Mouse (Mus musculus) embryo, embryonic 10.5 days (tissue): ENCODE measurements at regions not wholly inside any gene's neighbourhood (a gene's known extent, or its start where the extent isn't known, plus 50 kb on each side); places are given as distances from the start of the nearest gene placed in this dataset.

Experiments
- DNase-seq: peaks from one replicate; pipeline ENCODE4 v3.0.0-alpha.2; 2015; ENCODE audit warnings: low spot score

DNA sequence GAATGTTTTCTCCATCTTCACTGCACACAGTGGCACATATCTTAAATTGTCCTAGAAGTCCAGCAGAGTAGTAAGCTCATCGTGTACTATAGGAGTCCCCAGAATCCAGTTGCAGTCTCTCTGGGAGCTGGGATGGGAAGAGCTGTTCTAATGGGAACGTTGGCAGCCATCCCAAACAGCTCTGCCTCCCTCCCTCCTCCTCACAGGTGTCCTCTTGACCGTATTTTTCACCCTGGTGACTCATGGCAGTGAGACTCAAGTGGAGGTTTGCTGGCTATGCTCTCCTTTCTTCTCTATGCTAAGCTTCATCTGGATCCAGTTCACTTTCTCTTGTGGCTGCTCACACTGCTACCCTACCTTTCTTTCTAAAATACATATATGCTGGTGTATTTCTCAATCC lies 109.2 kb upstream of the Sash1 start:
- no peak for DNase-seq

DNA sequence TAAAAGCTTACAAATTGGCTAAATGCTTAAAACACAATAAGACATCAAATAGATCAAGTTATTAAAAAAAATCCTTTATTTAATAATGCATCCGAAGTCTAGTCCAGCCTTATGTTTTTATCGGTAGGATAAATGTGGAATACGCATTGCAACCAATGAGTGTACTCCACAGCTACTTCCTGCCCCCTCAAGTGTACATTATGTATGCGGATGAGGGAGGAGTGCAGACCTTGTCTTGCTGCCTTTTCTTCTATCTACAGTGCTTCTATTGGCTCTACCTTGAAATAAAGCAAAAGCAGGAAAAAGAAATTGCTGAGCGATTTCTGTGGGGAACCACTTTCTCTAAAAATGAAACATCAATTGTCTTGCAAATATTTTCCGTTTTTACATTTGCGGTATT lies 100.5 kb upstream of the Sash1 start:
- no peak for DNase-seq

DNA sequence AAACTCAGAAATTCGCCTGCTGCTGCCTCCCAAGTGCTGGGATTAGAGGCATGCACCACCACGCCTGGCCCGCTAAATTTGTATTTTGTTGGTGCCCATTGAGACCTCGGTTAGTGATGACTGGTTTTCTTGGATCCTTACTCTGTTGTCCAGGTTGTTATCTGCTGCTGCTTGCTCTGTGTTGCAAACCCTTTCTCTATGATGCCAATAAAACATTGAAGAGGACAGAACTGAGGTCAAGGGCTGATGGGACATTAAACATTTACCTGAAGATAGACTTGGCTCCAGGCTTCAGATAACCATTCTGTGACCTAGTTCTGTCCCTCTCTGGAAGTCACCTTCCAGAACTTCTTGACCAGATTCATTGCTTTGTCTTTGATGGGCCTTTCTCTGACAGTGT lies 97.5 kb upstream of the Sash1 start:
- DNase-seq, result no peak

DNA sequence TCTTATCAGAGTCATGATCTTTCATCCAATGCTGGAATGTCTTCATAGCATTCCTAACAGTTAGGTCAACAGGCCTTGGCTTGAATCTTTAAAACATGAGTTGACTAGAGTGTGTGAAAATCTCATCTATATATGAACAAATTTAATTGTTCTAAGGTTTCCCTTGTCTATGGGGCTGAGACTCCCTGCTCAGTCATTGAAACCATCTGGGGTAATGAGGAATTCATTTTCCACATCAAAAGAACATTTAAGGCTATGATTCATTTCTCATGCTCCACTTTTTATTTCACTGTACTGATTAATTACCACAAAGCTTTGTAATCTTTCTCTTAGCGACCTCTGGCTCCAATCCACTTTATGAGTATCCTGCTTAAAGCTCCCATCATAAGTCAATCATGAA lies 94.7 kb upstream of the Sash1 start:
- DNase-seq, result no peak

DNA sequence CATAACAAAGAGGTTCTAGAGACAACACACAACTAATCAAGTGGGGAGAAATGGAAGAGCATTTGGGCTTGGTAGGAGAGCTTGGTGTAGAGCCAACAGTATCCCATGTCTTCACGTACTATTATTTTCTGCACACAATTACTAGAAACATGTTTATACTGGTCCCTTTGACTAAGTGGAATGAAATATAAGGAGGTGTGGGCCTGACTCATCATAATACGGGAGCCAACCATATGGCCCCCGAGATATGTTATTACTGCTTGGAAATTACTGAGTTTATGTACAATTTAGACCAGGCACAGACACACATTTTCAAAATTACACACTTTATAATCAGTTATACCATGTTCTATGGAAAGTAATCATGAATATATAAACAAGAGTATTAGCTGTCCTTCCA lies 92.7 kb upstream of the Sash1 start:
- DNase-seq, result no peak

DNA sequence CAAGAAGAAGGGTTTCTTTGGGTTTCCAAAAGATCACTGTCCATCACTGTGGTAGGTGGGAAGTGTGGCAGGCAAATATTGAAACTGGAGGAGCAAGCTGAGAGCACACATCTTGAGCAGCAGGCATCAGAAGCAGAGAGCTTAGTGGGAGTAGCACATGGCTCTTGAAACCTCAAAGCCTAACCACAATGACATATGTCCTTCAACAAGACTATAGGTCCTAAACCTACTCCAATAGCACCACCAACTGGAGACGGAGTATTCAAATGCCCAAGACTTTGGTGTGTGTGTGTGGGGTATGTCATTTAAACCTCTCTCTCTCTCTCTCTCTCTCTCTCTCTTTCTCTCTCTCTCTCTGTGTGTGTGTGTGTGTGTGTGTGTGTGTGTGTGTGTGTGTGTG lies 88.1 kb upstream of the Sash1 start:
- peak; percentile 52 for DNase-seq

DNA sequence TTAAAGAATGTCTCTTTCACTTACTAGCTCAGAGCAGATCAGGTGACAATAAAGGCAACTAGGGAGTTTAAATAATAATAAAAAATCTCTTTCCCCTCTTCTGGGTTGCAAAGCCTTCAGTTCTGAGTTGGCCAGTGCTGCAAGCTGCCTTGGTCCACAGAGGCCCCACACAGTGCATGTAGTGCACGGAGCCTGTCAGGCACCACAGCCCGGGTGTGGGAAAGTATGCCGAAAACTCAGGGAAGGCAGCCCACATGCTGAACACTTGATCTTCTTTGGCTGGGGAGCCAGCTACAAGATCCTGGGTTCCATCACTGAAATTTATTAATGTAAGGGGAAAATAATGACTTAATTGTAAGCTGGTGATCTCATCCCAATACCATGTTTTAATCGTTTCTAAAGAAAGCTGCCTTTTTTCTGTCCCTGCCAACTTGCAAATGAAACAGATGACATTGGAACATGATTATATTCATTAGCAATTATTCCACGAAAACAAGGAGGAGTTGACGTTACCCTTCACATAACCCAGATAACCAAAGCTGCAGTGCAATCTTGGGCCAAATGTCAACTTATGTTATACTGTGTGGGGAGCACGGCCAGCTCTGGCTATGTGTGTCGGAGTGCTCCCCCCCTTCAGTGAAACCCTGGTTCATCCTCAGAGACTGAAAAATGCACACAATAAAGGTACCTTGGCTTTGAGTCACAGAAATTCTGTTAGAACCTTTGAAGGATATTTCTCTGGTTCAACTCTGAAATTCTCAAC lies 87.1 kb upstream of the Sash1 start:
- no peak for DNase-seq

DNA sequence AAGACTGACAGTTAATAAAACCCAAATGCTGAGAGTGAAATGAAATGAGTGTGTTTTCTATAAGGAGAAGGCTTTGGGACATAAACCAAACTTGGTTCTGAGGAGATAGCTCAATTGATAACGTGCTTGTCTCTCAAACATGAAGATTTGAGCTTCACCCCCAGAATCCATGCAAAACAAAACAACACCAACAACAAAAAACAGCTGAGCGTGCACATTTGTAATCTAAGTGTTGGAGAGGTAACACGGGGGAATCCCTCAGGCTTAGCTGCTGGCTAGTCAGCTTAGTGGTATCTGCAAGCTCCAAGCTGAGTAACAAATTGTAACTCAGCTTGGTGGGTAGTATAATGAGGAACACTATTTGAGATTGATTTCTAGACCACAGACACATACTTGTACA lies 84.9 kb upstream of the Sash1 start:
- no peak for DNase-seq

DNA sequence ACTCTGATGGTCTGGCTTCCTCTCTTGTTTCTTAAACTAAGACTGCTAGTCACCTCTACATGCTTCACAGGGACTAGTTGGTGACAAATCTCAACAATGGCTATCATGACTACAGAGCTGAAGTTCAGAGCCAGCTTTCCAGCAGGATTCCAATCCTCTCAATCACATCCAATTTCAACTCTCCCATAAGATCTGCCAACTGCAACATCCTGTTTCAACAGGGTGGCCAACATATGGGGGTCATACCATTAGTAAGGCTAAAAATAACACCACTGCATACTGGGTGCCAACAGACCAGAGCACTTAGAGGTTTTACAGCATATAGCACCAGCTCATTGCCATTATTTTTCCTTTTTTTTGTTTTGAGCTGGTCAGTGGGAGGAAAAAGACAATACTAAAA lies 83.7 kb upstream of the Sash1 start:
- no peak for DNase-seq

DNA sequence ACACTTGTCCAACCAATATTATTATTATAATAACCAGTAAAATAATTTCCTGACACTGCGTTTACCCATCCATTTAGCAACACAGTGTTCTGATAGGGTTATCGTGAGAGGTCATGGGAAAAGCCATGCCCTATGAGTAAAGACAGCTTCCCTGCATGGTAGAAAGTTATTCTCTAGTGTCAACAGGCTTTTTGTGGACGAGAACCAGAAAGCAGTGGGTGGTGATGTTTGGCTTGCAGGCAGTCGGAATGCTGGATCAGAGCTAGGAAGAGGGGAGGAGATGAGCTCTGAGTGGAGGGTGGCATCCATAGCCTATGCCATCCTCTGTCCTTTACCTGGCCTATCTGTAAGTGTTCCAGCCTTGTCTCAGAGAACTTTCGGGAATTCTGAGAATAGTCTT lies 83.1 kb upstream of the Sash1 start:
- no peak for DNase-seq

DNA sequence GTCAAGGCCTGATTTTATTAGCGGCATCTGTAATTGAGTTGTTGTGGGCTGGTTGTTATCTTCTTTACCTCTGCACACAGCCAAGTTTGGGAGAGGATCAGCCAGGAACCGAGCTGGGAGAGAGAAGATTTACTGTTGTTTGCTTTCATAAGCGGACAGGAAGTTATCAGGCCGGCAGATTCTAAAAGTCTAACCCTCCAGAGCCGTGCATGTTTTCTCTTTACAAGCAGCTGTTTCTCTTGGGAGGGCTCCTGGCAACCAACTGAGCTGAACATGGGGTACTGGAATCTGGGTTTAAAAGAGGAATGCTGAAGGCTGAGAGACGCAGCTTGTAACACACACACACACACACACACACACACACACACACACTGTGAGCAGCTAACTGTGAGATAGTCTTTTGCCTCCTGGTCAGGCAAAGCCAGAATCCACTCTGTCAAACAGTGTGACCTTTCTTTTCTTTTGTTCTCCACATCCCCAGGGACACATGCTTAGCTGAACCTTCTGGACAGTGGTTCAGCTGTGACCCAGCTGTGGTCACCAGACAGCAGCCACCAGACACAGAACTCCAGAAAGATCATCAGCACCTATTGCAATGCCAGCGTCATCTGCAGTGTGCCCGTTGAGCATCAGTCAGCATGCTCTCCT lies 82.5 kb upstream of the Sash1 start:
- DNase-seq, result peak; percentile 54

DNA sequence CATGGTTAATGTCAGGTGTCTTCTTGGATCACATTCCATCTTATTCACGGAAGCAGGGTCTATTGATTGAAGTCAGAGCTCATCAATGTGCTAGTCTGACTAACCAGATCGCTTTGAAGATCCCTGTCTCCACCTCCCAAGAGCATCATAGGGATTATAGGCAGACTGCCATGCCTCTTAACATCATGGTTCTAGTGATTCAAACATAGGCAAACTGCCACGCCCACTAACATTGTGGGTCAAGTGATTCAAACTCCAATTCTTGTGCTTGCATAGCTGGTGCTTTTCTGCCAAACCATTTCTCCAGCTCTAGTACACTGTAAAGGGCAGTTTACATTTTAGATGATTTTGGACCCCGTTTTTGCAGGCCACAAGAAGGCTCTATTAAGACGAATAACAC lies 77.1 kb upstream of the Sash1 start:
- no peak for DNase-seq

DNA sequence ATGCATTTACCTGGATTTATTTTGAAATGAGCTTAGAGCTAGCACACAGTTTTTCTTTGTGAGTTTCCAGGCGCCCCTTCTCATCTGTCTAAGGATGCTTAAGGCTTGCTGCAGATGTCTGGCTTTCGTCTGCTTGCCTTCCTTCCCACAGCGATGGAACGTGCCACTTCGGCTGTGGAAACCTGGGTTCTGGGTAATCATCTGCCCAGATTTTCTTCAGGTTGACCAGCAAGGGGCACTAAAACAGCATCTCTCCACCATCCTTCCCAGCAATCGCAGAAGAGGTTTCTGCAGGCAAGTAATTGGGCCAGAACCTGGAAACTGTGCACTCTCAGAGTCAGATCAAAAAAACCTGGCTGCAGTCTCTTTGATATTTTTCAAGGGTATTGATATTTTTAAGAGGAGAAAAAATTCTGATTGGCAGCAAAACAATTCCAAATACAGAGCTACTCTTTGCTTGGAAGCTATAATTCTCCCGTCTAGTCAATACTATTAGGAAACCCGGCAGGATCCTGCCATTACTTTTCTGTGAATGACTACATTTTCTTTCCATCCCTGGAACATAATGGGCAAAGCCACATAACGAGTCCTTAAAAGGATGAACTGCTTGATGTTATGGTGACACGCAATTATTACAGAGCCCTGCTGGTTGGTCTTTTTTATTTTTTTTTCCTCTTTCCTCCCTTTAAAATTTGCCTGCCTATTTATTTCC lies 75.2 kb upstream of the Sash1 start:
- DNase-seq, result peak; percentile 41

DNA sequence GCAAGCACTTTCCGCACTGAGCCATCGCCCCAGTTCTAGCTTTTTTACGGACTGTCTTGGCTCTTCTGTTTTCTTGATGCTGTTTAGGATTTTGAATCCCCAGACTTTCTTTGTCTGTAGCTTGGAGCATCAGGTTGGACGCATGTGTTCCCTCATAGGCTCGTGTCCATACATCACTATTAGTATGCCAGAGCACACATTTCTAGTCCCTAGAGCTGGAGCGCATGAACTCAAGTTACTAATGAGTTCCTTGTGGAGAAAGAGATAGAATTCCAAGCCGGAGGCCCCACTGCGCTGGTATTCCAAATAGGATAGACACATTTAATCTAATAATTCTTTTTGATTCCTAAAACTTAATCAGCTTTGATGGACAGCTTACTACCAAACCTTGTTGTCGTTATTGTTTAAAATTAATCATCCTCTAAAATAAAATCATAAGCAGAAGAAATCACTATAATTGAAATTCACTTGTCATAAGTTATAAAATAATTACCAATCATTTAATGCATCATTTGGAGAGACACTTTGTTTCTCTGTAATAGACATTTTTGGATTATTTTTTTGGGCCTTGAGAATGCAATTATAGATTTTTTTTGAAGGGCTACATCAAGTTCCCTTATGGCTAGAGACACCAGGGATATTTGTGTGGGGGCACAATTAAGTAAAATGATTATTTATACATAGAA lies 74.5 kb upstream of the Sash1 start:
- peak; percentile 50 for DNase-seq

DNA sequence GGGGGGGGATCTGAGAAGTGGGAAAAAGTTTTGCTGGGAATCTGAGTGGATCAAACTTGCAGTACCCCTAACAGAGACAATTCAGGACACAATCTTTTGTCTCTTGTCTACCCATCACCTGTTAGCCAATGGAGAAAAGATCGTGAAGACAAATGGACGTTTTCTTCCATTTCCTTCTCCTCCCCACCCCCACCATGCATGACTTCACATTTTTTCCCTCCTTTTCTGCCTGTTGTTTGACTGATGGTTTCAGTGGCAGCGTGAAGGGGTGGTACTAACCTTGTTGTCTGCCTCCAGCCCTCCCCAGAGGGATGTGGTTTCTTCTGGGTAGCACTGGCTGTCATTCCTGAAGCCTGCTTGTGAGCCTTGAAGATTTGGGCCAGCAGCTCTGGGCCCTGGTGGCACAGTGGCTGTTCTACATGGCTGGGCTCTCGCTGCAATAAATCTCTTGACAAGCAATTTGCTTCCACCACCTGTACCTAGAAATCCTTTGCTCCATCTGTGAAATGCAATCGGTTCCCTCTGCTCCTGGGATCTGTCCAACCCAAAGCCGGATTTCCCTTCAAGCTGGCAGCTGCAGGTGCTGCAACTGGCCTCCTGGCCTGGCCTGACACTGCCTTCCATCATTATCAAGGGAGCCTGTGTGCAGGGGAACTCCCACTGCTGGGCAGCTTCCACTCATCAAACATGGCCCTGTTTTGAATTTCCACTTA lies 69.8 kb upstream of the Sash1 start:
- DNase-seq, result peak; percentile 34

DNA sequence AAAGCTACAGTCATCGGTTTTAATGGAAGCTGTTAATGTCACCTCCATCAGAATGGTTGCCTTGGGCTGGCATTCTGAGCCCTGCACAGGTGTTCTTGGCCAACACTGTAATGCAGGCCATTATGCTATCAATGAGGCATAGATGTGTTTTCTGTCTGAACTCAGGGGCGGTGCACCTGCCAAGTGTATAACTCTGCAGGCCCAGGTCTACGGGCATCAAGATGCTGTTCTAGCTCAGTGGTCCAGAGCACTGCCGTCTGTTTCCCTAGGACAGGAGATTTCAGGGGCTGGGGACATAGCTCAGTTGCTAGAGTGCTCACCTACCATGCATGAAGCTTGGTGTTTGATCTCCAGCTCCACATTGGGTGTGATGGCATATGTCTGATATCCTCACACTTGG lies 68.1 kb upstream of the Sash1 start:
- DNase-seq, result no peak

DNA sequence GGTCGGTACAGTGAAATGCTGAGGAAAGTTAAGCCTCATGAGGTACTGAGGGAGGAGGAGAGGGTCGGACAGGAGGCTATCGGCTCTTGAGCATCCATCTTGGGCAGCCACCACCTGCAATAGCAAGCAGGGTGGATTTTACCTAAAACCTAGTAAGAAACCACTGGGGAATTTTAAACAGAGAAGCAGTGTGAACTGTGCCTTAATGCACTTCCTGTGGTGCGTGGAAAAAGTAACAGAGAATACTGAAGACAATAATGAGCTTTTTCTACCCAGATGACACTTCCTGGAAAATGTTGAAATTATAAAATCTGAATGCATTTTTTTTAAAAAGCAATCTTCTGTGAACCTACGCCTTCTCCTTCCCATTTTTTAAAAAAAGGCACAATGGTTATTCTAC lies 67.1 kb upstream of the Sash1 start:
- no peak for DNase-seq

DNA sequence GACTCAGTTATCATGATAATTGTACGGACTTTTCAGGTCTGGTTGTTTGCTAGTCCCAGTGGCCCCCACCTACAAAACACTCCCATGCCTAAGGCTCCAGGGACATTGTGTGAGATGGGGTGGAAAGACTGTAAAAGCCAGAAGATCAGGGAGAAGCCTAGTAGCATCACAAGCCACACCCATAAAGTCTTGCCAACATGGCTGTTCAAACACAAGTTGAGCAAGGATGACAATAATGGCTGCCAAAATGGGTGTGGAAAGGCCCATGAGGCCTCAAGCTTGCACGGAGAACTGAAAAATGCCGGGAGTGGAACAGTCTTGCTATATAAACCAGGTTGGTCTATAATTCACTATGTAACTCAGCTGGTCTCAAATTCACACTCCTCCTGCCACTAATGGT lies 66.1 kb upstream of the Sash1 start:
- no peak for DNase-seq

DNA sequence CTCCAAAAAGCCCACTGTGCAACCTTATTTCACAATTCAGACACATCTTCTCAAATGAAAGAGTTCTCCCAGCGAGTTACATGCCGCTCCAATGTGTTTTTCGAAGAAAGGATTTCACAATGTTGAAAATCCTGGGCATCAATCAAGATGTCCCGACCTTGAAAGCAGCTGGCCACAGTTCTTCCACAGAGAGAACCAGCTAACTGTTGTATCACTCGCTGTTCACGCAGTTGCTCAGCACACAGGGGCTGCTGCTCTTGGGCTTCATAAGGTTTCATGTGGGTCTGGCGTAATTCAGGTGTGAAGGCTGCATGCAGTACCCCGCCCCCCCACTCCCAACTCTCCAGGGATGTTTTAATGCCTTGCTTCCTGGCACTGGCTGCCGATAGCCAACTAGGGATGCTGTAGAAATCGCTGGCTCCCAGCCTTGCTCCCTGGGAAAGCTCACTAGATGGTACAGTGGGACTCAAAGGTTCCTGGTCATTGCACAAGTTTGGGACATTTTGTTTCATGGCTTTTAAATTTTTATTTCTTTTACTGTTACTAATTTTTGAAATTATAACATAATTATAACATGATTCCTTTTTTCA lies 65.5 kb upstream of the Sash1 start:
- DNase-seq, result no peak

DNA sequence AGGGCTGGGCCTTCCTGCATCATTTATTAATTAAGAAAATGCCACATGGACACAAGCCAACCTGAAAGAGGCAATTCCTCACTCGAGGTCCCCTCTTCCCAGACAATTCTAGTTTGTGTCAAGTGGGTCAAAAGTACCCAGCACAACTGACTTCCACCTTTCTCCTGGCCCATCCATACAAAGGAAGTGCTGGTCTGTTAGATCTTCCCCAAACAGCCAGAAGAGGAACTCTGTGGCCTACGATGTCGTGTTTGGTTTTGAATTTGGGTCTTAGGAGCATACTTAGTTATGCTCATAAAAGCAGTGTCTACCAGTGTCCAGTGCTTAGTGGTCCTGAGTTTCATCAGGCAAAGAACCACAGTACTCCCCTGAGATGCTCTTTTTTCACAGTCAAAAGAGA lies 62.4 kb upstream of the Sash1 start:
- no peak for DNase-seq

DNA sequence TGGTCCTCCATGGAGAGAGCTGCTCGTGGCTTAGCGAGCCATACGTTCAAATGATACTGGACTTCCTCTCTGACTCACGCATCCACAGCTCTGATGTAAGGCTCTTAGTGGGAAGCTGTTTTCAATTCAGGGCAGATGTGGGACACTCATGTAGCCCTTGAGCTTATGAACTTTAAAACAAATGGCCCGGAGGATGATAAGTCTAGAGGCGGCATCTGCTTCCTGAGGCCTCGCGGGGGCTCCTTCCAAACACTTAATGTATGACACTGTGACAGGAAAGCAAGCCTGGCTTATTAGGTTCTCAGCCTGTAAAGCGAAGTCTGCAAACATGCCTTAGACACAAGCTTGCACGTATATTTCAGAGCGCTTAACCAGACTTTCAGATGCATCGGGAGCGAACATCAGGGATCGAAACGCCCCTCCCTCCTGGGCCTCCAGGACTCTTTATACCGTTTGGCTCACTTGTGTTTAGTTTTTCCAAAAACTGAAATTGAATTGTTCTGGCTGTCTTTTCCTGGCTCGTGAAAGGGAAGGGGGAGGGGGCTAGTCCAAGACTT lies 59.4 kb upstream of the Sash1 start:
- DNase-seq, result peak; percentile 65
